Mouse (Mus musculus) right cerebral cortex, postnatal 14 days (tissue): ENCODE measurements around the gene Gm42791.

Experiments
- DNase-seq: peaks from one replicate; pipeline ENCODE4 v3.0.0; 2022

Gene Gm42791

DNA sequence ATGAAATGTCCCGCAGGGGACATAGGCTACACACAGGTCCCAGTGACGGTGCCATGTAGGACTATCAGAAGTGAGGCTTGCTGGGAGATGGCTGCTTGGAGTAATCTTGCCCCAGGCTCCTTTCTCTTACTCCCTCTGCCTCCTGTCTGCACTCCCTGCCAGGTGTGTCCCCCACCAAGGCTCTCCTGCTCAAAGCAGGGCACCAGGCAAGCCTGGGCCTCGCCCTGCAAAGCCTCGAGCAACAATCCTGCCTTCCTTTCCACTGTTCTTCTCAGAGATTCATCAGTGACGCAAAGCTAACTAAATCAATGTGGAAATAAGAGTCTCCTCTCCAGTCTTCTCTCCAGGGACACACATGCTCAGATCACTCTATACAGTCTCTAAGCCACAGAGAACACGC, 78.2 kb downstream of the Gm42791 start:
- no peak for DNase-seq

DNA sequence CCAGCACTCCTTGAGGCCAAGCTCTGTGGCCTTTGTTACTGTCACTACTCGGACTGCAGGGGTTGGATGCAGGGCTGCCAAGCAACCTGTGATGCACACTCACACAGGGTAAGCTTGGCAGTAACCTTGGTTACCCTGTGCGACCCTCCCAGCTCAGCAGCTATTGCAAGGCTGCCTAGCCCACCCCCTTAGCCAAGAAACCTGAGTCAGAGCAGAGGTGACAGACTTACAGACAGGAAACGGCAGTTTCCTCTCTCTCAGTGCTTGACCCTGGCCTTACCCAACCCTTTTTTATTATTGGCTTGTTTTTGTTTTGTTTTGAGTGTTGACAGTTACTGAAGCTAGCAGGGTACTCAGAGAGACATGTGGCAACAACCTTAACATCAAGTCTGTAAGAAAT, 82.7 kb downstream of the Gm42791 start:
- no peak for DNase-seq

DNA sequence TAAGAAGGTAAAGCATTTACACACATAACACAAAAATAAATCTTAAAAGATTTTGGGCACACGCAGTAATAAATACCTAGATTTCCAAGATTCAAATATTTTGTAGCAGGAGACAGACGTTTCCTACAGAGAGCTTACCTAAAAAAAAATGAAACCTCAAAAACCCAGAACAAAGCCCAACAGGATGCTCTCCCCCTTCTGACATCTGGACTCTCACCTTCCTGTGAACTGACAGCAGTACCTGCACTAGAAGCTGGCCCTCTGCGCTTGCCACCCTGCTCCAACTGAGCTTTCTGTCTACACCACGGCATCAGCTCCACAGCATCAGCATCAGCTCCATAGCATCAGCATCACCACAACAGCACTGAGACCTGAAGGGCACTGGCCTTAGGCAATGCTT, 84.9 kb downstream of the Gm42791 start:
- DNase-seq: no peak

DNA sequence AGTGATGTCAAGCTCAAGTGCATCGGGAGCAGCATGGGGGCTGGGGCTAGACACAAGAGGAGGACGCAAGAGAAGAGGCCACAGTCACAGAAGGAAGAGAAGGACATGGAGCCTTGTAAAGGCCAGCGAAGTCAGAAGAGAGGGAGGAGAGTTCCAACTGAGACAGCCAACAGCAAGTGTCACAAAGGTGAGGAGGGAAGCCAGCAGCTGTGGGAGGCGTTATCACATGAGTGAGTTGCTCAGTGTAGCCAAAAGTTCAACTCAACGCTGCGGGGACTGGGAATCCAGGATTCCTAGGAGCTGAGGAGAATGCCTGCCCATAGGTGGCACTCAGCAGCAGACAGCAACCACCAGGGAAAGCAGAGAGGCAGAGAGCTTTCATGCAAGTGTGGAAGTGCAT, 85.5 kb downstream of the Gm42791 start:
- DNase-seq: no peak

DNA sequence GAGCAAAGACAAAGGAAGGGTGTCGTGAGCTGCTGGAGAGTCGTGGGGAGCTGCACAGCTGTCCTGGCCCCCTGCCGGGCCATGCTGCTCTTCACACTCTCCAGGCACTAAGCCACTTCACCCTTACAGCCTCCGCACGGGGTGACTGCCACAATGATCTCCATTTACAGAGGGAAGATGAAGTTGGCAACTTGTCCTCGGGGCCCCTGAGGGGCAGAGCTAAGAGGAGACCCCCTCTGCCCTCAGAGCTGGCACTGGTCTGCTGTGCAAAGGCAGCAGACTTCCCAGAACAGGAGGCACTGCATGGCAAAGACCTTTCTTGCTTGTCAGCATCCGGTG, 85.9 kb downstream of the Gm42791 start:
- no peak for DNase-seq

DNA sequence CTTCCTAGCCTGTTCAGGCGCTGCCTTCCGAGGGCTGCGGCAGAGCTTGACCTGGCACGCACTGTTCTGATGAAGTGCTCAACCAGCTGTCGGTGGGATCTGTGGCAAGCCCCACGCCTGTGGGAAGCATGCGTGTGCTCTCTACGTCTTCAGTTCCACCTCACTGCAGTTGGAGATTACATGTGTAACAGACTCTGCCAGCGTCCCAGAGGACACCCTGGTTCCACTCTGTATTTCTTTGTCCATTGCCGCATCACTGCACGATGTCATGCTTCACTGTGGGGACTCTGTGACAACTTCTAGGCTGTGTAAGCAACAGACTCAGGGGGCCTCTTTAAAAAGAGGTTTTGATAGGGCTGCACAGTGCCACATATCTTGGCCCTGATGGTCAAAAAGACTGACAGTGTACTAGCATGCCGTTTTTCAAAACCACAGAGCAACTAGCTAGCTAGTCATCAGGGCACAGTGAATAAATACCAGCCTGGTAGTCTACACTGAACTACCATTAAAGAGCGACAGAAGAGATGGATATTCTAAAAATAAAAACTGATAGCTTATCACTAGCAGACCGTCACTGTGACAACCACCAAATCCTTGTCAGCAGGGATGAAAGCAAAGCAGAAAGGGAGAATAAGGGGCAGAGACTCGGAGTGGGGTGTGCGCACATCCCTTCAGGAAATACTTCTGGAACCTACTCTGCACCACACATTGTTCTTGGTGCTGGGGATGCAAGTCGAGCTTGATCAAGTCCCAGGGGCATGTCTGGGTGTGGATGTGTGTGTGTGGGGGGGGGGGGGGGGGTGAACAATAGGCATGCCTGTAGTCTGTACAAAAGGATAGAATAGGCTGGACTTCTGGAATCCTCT, 86.5 kb downstream of the Gm42791 start:
- DNase-seq: no peak

DNA sequence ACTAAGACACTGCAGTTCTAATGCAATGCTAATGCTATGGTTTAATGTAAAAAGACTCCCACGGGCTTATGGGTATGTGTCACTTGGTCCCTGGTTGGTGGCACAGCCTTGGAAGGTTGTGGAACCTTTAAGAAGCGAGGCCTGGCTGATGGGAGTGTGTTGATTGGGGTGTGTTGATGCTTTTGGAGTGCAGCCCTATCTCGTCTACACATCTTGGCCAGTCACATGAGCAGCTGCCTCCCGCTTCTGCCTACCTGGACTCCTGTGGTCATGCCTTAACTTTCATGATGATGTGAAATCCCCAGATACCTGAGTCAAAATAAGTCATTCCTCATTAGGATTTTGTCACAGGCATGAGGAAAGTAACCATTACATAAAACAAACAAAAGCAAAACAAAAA, 88.6 kb downstream of the Gm42791 start:
- DNase-seq: no peak

DNA sequence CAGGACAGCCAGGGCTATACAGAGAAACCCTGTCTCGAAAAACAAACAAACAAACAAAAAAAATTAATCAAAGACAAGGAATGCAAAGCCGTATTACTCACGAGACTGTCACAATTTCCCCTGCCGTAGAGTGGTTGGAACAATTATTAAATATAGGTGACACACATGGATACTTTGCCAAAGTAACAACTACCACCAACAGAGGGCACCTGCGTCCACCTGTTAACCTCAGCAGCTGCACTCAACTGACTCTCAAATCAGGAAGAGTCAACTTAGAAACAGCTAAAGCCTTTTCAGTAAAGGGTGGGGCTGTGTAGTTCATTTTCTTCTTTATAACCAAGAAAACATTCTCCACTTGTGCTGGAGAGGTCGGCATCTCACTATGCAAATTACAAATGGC, 90.1 kb downstream of the Gm42791 start:
- no peak for DNase-seq

DNA sequence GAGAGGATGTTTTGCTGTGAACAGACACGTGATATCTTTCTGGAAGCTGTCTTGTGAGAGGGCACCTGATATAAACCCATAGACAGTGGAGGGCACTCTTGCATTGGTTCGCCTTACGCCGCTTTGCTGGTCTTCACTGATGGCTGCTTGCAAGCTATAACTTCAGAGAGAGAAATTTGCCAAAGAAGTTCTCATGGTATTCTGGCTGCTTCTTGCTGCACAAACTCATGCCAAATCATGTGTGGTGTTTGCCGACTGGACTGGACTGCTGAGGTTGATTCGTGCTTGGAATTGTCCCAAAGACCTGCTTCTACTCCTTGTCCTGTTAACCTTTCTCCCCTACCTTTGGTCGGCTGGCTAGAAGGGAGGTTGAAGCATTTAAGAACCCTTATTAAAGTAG, 95.6 kb downstream of the Gm42791 start:
- DNase-seq: no peak

DNA sequence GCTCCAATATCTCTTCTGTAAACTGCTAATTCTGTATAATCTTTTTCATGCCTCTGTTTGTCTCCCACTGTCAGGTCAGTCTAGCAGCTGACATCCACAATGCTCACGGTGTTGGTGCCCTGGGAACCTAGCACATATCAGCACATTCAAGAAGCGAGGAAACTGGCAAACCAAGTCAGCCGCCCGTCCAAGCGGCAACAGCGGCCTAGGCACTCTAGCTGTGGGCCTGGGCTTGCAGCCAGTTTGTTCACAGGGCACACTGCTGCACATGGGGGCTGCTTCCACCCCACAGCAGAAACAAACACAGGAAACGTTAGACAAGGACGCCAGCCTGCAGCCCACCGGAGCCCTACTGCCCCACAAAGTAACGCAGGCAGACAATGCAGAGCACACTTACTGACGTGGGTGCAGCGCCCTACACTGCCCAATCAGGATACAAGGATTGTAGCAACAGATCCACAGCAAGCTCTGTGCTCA, 97.0 kb downstream of the Gm42791 start:
- no peak for DNase-seq

DNA sequence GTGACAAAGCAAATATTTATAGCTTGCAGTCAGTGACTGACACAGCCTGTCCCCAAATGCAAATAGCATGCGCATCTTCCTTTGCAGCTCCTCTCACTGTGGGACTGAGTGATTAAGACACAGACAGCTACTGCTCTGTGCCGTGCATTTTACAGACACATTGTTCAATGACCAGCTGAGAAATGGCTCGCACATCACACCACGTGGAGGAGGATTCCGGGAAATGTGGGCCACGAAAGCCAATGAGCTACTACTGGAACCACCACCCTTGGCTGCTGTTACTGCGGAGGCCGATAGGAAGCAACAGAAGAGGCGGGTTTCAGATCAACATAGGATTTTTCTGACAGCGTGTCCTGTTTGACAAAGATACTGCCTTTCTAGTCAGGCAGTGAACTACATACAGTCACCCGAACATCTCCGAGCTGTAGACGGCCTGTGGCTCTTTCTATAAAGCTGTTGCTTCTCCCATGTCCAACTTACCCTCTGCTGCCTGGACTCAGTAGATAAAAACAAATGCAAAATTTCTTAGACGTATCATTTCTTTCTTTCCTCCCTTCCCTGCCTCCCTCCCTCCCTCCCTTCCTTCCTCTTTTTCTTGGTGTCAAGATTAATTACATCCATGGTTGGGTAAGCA, 97.8 kb downstream of the Gm42791 start:
- DNase-seq: peak; percentile 31

DNA sequence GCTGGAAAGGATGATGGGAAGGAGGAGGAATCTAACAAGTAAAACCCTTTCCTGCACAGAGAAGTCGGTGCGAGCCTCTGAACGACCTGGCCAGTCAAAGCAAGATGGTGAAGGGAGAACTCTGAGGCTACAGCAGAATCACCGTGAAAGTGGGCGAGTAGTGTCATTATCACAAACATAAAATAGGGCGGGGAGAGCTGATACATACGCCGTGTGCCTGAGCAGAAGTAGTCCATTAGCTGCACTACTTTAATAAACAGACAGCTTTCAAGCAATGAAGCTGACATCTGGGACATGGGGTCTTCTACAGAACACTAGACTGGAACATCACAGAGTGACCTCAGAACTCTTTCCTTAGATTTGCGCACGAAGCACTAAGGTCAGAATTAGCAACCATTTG, 98.4 kb downstream of the Gm42791 start:
- no peak for DNase-seq

DNA sequence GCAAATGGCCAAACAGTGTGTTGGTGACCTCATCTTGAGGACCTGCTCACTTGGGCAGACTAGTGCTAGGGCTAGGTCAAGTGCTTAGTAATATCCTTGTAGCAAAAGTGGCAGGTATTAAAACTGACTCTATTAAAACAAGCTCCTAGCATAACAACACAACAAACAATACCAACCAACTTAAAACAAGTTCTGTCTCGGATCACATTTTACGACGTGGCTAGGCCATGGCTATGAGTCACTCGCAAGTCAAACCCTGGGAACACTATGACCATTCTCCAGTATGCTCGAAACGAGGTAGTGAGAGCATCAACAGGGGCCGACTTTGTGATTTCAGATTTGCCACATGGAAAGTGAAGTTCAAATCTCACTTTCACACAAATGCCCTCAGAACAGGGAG, 99.1 kb downstream of the Gm42791 start:
- no peak for DNase-seq

DNA sequence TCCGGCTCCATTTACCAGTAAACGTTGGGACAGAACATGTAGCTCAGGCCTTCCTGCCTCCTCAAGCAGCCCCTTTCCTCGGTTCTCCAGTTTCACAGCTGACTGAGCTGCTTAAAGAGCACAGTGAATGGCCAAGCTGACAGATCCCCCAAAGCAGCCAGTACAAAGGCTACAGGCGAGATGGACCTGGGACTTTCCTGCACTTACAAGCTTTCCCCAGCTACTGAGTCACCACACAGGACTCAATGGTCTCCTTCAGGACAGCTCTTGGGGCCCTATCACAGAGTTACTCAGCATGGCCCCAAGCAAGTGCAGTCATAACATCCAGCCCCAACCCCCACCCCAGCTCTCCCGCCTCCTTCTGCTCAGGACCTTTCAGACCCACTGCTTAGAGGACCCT, 99.9 kb downstream of the Gm42791 start:
- DNase-seq: no peak

DNA sequence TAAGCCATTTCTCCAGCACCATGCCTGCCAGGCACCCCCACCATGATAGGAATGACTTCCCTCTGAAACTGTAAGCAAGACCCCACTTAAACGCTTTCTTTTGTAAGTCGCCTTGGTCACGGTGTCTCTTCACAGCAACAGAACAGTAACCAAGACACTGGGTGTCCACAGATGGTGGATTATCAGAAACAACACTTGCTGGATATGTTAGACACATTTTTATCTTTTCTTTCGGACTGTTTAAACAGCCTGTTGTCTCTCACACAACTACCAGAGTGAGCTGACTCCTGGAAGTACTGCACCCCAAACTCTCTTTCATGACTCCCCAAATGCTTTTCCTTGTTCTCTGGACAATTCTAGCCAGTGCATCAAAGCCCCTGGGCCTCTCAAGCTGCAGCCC, 104.7 kb downstream of the Gm42791 start:
- DNase-seq: no peak

DNA sequence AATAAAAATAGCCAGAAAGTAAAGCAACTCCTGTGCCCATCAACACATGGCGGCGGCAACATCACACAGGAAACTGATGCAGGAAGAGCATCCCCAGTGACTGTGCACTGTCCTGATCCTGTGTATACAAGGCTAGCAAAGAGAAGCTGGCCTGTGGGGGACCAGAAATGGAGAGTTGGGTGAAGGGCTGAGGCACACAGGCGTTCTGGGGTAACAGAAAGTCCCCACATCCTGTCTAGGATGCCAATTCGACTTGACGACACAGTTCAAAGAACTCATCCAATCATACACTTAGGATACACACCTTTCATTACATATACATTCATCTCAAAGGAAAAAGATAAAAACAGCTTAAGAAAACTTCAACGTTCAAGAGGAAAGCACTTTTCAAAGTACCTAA, 106.9 kb downstream of the Gm42791 start:
- no peak for DNase-seq

DNA sequence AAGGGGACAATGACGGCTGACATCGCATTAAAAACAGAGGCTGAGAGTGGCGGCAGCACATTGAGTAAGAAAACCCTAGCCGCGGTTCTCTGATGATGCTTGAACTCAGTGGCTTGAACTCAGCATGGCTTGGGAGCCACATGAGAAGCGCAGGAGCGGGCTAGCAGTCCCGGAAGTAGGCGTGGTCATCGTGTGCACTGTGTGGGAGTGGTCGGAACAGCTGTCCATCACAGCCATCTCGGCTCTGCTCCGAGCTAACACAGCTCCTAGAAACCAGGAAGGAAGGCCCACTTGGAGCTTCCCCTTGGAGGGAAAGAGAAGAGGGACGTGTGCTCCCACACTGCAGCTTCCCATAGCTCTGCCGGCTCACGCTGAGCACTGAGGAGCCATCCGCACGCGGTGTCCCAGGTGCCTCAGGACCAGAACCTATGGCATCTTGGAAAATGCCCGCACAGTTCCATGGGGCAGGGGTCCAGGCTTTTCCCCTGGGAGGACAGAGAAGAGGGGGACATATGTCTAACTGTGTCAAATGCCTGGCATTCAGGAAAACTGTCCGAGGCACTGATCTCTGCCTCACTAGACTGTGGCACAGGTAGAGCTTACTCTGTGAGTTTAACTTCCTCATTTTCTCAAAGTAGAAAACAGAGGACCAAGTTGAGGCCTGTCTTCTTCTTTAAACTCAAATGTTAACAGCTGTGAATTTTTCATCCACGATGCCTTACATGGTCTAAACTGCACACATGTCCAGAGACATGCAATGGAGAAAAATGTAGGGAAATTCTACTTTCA, 108.9 kb downstream of the Gm42791 start:
- no peak for DNase-seq

DNA sequence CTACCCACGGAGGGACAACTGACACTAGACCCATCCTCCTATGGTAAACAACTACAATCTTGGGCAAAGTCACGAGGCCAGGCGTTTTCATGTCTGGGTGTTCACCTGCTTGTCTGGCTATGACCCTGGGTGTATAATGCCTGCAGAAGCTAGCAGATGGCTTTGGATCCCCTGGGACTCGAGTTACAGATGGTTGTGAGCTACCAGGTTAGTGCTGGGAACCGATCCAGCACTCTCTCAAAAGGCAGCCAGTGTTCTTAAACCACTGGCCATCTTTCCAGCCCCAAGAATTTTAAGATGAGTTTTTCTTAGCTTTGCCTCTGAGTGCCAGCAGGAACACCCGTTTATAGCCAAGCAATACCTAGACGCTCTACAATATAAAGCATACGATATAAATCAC, 111.3 kb downstream of the Gm42791 start:
- DNase-seq: no peak

DNA sequence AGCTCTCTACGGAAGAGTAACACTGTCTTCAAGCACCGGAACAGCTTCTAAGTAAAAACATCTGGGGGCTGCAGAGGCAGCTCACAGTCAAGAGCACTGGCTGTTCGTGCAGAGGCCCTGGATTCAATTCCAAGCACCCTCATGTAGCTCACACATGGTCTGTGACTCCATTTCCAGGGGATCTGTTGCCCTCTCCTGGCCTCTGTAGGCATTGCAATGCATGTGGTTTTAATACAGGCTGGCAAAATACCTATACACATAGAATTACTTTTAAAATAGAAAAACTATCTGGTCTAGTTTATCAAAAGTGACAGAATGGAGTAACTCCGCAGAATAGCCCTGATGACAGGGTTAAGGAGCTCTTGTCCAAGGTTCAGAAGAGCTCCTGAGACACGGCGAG, 115.7 kb downstream of the Gm42791 start:
- no peak for DNase-seq

DNA sequence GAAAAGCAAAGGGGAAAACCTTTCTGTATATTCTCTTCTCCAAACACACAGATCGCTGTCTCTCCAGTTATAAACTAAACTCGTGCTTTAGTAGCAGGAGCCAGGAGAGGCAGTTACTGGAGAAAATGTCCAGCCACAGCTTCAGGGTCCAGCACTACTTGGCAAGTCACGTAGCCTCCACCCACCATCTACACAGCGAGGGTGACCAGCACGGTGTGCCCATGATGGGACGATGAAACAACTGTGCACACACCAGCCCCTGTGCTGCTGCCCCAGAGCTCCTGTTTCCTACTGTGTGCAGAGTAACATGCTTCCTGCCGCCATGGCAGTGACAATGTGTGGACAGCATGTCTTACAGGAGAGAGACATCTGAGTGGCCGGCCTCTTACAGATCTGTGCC, 121.8 kb downstream of the Gm42791 start:
- no peak for DNase-seq

DNA sequence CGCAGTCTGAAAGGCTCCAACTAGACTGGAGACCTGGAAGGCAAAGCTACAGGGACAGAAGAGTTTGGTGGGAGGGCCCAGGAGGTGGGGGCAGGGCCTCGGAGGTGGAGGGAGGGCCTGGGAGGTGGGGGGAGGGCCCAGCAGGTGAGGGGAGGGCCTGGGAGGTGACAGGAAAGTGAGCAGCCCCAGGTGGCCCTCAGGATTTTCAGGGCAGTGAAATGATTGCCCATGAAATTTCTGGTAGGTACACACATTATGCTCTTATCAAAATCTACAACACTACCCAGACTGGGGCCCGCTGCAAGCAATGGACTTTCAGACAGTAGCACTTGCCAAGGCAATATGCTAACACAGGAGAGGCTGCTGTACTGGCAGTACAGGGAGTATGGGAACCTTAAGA, 125.4 kb downstream of the Gm42791 start:
- DNase-seq: no peak

DNA sequence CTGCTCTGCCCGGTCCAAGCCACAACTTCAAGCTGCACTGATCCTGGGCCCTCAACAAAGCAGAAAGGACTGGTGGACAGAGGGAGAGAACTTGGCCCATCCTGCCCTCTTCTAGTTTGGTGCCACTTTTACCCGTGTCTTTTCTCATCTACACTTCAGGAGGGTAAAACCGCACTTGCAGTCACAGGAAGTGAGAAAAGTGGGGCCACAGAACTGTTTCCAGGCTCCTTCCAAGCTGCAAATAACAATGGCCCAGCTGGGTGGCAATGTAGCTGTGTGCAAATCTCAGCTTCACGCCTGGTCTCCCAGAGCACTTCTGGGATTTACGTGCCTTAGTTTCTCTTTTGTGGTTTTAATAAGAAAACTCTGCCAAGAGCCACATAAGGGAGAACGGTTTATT, 127.2 kb downstream of the Gm42791 start:
- no peak for DNase-seq

DNA sequence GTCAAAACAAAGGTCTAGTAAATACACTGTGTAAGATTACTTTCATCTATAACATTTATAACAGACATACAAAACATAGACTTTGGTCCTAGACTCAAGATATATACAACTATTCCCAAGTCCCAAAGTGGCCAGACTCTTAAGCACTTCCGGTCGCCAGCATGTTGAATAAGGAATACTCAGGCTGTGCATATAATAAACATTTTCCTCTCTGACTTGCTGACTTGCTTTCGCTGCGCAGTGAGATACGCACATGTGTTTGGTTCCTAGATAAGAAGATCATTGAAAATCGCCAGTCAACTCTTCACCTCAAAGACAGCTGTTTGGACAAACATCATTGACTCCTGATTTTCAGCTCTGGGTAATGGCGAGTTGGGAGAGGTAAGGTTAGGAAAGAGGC, 127.8 kb downstream of the Gm42791 start:
- no peak for DNase-seq

DNA sequence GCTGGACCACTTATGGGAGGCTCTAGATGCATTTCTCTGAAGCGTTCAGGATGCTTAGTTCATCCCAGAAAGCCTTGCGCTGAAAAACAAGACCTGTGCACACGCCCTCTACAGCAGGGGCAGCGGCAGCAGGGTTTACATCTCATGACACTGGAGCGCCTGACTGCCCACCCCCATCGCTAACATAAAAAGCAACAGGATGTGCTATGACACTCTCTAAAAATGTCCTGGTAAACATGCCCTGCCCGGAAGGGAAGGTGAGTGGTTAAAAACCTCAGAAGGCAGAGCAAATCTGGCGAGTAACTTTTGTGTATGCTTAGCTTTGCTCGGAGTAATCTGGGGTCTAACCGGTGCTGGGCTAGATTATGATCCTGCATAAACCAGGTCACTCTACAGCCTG, 128.4 kb downstream of the Gm42791 start:
- no peak for DNase-seq
